Mouse (Mus musculus): ENCODE results near the gene Pak7.

DNA sequence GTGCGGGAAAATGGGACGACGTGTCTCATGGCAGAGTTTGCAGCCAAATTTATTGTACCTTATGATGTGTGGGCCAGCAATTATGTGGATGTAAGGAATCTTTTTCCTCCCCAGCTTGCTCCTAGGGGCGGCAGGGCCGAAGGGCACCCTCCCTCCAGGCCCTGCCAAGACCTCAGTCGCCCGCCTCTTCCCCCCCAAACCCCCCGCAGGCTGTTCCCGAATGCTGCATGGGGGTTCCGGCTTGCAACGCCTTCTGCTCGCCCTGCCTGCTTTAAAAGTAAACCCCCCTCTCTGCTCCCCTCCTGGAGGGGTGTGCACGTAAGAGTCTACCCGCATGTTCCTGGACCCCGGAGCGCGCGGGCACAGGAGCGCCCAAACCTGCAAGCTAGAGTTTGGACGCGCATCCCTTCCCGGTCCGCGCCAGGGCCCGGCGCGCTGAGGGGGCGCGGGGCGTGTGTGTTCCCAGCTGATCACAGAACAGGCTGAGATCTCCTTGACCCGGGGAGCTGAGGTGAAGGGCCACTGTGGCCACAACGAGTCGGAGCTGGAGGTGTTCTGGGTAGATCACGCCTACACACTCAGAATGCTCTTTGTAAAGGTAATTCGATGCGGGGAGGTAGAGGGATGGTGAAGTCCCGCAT lies 328.6 kb downstream of the Pak7 start:
- TF ChIP-seq CTCF (IDR thresholded peaks at IDR 0.05; ENCODE audit: extremely low read depth, insufficient read depth, low read length) (no peak), POLR2A (IDR thresholded peaks at IDR 0.05; ENCODE audit: extremely low read depth, insufficient read depth, low read length) (no peak)

Measured in cortical plate, adult 2 months (tissue).